Mouse (Mus musculus): ENCODE measurements around the gene Jazf1. TPM values are rescaled to one million over a fixed set of nuclear protein-coding genes. Genes with fewer than 3 reads are reported as not detected.

The Jazf1 gene
- polyA plus RNA-seq, 2 experiments from 2014 or later, result 7.7 to 8.3 TPM

GRCm38 (mm10) chr6:52844741-52845140 lies 223.7 kb downstream of the Jazf1 start:
- no peak for ATAC-seq

GRCm38 (mm10) chr6:52843027-52843426 lies 225.4 kb downstream of the Jazf1 start:
- ATAC-seq, result no peak

- ATAC-seq, result no peak
Observed at GRCm38 (mm10) chr6:52842598-52842997, 225.8 kb downstream of the Jazf1 start.

GRCm38 (mm10) chr6:52841611-52842010 lies 226.8 kb downstream of the Jazf1 start:
- ATAC-seq, result no peak

GRCm38 (mm10) chr6:52840589-52841044 lies 227.8 kb downstream of the Jazf1 start:
- ATAC-seq, result no peak

- ATAC-seq, result peak; percentile 40
Observed at GRCm38 (mm10) chr6:52838691-52839090, 229.7 kb downstream of the Jazf1 start.

- no peak for ATAC-seq
Observed at GRCm38 (mm10) chr6:52837792-52838191, 230.6 kb downstream of the Jazf1 start.

GRCm38 (mm10) chr6:52836201-52836950 lies 232.1 kb downstream of the Jazf1 start:
- no peak for ATAC-seq

- ATAC-seq, result no peak
Observed at GRCm38 (mm10) chr6:52827752-52828277, 240.6 kb downstream of the Jazf1 start.

GRCm38 (mm10) chr6:52825535-52825934 lies 242.9 kb downstream of the Jazf1 start:
- no peak for ATAC-seq

GRCm38 (mm10) chr6:52824977-52825482 lies 243.4 kb downstream of the Jazf1 start:
- ATAC-seq, result no peak

GRCm38 (mm10) chr6:52823064-52823463 lies 245.4 kb downstream of the Jazf1 start:
- ATAC-seq, result no peak

GRCm38 (mm10) chr6:52822625-52823024 lies 245.8 kb downstream of the Jazf1 start:
- ATAC-seq, result no peak

GRCm38 (mm10) chr6:52819353-52819752 lies 249.1 kb downstream of the Jazf1 start:
- ATAC-seq, result no peak

GRCm38 (mm10) chr6:52818041-52818440 lies 250.4 kb downstream of the Jazf1 start:
- ATAC-seq, result no peak

- no peak for ATAC-seq
Observed at GRCm38 (mm10) chr6:52817203-52817874, 251.1 kb downstream of the Jazf1 start.

GRCm38 (mm10) chr6:52805237-52805856 lies 263.1 kb downstream of the Jazf1 start:
- ATAC-seq, result no peak

- peak; percentile 68 for ATAC-seq
Observed at GRCm38 (mm10) chr6:52802181-52802580, 266.2 kb downstream of the Jazf1 start.

GRCm38 (mm10) chr6:52797252-52797800 lies 271.1 kb downstream of the Jazf1 start:
- no peak for ATAC-seq

- no peak for ATAC-seq
Observed at GRCm38 (mm10) chr6:52796691-52797090, 271.7 kb downstream of the Jazf1 start.

GRCm38 (mm10) chr6:52796035-52796598 lies 272.3 kb downstream of the Jazf1 start:
- no peak for ATAC-seq
